Mouse (Mus musculus): Measurements from ENCODE around the gene Gak. TPM values are rescaled to one million over a fixed set of nuclear protein-coding genes. Genes with fewer than 3 reads are reported as not detected.

Gene Gak
- polyA plus RNA-seq, 1 experiment from 2014 or later, result 53.4 TPM

DNA sequence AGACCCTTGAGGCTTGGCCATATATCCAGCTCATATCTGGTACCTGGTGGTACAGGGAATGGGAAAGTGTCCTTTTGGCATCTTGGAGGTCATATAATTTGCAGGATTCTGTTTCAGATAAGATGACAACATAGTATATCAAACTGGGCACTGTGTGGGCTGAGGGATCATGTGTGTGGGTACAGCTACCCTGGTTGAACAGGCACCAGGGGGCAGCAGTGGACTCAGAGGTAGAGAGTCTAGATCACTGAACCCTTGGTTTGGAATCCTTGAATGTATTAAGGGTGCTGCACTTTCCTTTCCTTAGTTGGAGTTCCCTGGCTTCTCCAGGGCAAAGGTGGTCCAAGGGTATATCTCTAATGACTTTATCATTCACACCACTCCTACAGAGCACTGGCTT is 41.2 kb upstream of the Gak start:
- ATAC-seq (ENCODE audit: insufficient read depth, low FRiP score, low TSS enrichment), result 0 out of 2 replicates have a peak, but pooled peaks have one; percentile 29
- Histone ChIP-seq H3K4me2 (ENCODE audit: low read depth) (no peak overlapping the region), H3K36me3 (ENCODE audit: control insufficient read depth, insufficient read depth, low read length) (no peaks in the 10 kb centered on the region; the same call in 1 of the 2 replicates), H3K27me3 (ENCODE audit: control insufficient read depth, insufficient read depth, low read length) (no peaks in the 10 kb centered on the region), H3K4me1 (ENCODE audit: control insufficient read depth, insufficient read depth, low read length) (0 out of 2 replicates have a peak, but pooled peaks cover 2% of the 10 kb centered on the region), H3K9me3 (ENCODE audit: control insufficient read depth, low read length) (no peaks in the 10 kb centered on the region), H3K4me3 (ENCODE audit: low read depth, low read length) (no peak overlapping the region), H3K27ac (ENCODE audit: low read depth, low read length) (no peak overlapping the region), H3K9ac (ENCODE audit: low read length) (no peak overlapping the region)
- peak; percentile 44 for DNase-seq (ENCODE audit: low spot score)

- Histone ChIP-seq H3K9ac (ENCODE audit: low read length) (no peak overlapping the region; the same call in 1 of the 2 replicates), H3K4me2 (ENCODE audit: low read depth) (peak overlapping the region; percentile 59; the same call in 1 of the 2 replicates), H3K9me3 (ENCODE audit: control insufficient read depth, low read length) (no peaks in the 10 kb centered on the region), H3K27ac (ENCODE audit: low read depth, low read length) (no peak overlapping the region), H3K4me1 (ENCODE audit: control insufficient read depth, insufficient read depth, low read length) (0 out of 2 replicates have a peak, but pooled peaks cover 2% of the 10 kb centered on the region), H3K27me3 (ENCODE audit: control insufficient read depth, insufficient read depth, low read length) (no peaks in the 10 kb centered on the region), H3K4me3 (ENCODE audit: low read depth, low read length) (no peak overlapping the region), H3K36me3 (ENCODE audit: control insufficient read depth, insufficient read depth, low read length) (no peaks in the 10 kb centered on the region; the same call in 1 of the 2 replicates)
- 79% methylated on average over 9 of the region's 9 CpGs for WGBS
- no peak; the same call in 1 of the 2 replicates for ATAC-seq (ENCODE audit: insufficient read depth, low FRiP score, low TSS enrichment)
- DNase-seq (ENCODE audit: low spot score), result no peak
These were observed 40.4 kb upstream of the Gak start for GRCm38 (mm10) chr5:108669986-108670385.

GRCm38 (mm10) chr5:108668977-108669936 is 39.7 kb upstream of the Gak start, which contains the start of gene Dgkq:
TSS of gene Dgkq (minus strand) at chr5:108669672.
- DNase-seq (ENCODE audit: low spot score) (peak; percentile 87), ATAC-seq (ENCODE audit: insufficient read depth, low FRiP score, low TSS enrichment) (peak; percentile 87)
- Histone ChIP-seq H3K27ac (ENCODE audit: low read depth, low read length) (peak within 1 kb of the TSS; percentile 53), H3K4me2 (ENCODE audit: low read depth) (peak within 1 kb of the TSS; percentile 59), H3K9ac (ENCODE audit: low read length) (peak within 1 kb of the TSS; percentile 67), H3K4me1 (ENCODE audit: control insufficient read depth, insufficient read depth, low read length) (0 out of 2 replicates have a peak, but pooled peaks cover 2% of the 10 kb centered on the region), H3K36me3 (ENCODE audit: control insufficient read depth, insufficient read depth, low read length) (no peaks in the 10 kb centered on the region; the same call in 1 of the 2 replicates), H3K27me3 (ENCODE audit: control insufficient read depth, insufficient read depth, low read length) (no peaks in the 10 kb centered on the region), H3K4me3 (ENCODE audit: low read depth, low read length) (peak within 1 kb of the TSS; percentile 51), H3K9me3 (ENCODE audit: control insufficient read depth, low read length) (no peaks in the 10 kb centered on the region)
- 7% methylated on average over 43 of the region's 43 CpGs for WGBS

GRCm38 (mm10) chr5:108668387-108668932 is 38.9 kb upstream of the Gak start:
- no peaks in the 10 kb centered on the region; the same call in 1 of the 2 replicates for H3K36me3 ChIP-seq (ENCODE audit: control insufficient read depth, insufficient read depth, low read length)
- H3K27me3 ChIP-seq (ENCODE audit: control insufficient read depth, insufficient read depth, low read length), result no peaks in the 10 kb centered on the region
- DNase-seq (ENCODE audit: low spot score) (no peak), ATAC-seq (ENCODE audit: insufficient read depth, low FRiP score, low TSS enrichment) (no peak)
- H3K9ac ChIP-seq (ENCODE audit: low read length), result peak overlapping the region; percentile 67
- H3K9me3 ChIP-seq (ENCODE audit: control insufficient read depth, low read length), result no peaks in the 10 kb centered on the region
- H3K4me3 ChIP-seq (ENCODE audit: low read depth, low read length), result peak overlapping the region; percentile 51
- H3K4me2 ChIP-seq (ENCODE audit: low read depth), result peak overlapping the region; percentile 59
- H3K27ac ChIP-seq (ENCODE audit: low read depth, low read length), result peak overlapping the region; percentile 53; the same call in 1 of the 2 replicates
- WGBS, result 19% methylated on average over 3 of the region's 3 CpGs
- 0 out of 2 replicates have a peak, but pooled peaks cover 2% of the 10 kb centered on the region for H3K4me1 ChIP-seq (ENCODE audit: control insufficient read depth, insufficient read depth, low read length)

GRCm38 (mm10) chr5:108667370-108667769 is 37.8 kb upstream of the Gak start:
- Histone ChIP-seq H3K4me2 (ENCODE audit: low read depth) (no peak overlapping the region), H3K27me3 (ENCODE audit: control insufficient read depth, insufficient read depth, low read length) (no peaks in the 10 kb centered on the region), H3K4me1 (ENCODE audit: control insufficient read depth, insufficient read depth, low read length) (0 out of 2 replicates have a peak, but pooled peaks cover 2% of the 10 kb centered on the region), H3K36me3 (ENCODE audit: control insufficient read depth, insufficient read depth, low read length) (no peaks in the 10 kb centered on the region; the same call in 1 of the 2 replicates), H3K27ac (ENCODE audit: low read depth, low read length) (no peak overlapping the region), H3K9ac (ENCODE audit: low read length) (no peak overlapping the region), H3K9me3 (ENCODE audit: control insufficient read depth, low read length) (no peaks in the 10 kb centered on the region), H3K4me3 (ENCODE audit: low read depth, low read length) (no peak overlapping the region)
- no peak for DNase-seq (ENCODE audit: low spot score)
- WGBS, result 86% methylated on average over 2 of the region's 2 CpGs
- no peak for ATAC-seq (ENCODE audit: insufficient read depth, low FRiP score, low TSS enrichment)

DNA sequence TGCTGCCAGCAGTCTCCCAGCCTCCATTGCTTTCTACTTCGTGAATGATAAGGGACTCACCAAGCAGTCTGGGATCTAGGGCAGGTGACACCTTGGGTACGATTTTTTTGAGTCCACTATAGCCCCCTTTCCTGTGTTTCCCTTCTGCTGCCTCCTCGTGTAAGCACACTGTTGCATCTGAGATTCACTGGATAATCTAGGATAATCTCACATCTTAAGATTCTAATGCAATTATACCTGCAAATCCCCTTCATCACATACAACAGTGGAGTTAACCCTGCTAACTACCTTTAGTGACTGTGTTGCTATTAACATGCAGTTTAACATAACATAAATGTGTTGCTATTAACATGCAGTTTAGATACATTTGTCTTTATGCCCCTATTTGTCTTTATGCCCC is 35.5 kb upstream of the Gak start:
- Histone ChIP-seq H3K4me2 (ENCODE audit: low read depth) (no peak overlapping the region), H3K9me3 (ENCODE audit: control insufficient read depth, low read length) (no peaks in the 10 kb centered on the region), H3K9ac (ENCODE audit: low read length) (no peak overlapping the region), H3K27ac (ENCODE audit: low read depth, low read length) (no peak overlapping the region), H3K27me3 (ENCODE audit: control insufficient read depth, insufficient read depth, low read length) (no peaks in the 10 kb centered on the region), H3K4me3 (ENCODE audit: low read depth, low read length) (no peak overlapping the region), H3K36me3 (ENCODE audit: control insufficient read depth, insufficient read depth, low read length) (no peaks in the 10 kb centered on the region), H3K4me1 (ENCODE audit: control insufficient read depth, insufficient read depth, low read length) (0 out of 2 replicates have a peak, but pooled peaks cover 2% of the 10 kb centered on the region)
- no peak for ATAC-seq (ENCODE audit: insufficient read depth, low FRiP score, low TSS enrichment)
- WGBS, result 57% methylated on average over 3 of the region's 3 CpGs
- no peak for DNase-seq (ENCODE audit: low spot score)

DNA sequence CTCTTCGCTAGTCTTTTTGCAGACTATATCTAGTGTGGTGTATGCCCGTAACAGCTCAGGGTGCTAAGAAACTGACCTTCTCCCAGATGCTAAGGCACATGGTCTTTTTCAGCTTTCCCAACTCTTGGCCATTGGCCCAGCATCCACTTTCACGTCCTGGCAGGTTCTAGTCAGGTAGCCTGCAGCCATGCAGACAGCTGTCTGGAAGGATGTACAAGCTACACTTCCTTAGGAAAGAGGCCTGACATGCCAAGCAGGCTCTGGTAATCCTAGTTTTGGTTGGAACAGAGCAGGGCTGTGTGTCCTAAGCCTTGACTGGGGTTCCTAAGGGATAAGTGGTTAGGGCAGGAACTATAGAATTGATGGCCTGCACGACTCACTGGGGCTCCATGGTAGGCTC is 33.2 kb upstream of the Gak start:
- Histone ChIP-seq H3K4me3 (ENCODE audit: low read depth, low read length) (no peak overlapping the region), H3K4me1 (ENCODE audit: control insufficient read depth, insufficient read depth, low read length) (peaks cover 7% of the 10 kb centered on the region; the same call in 1 of the 2 replicates), H3K27ac (ENCODE audit: low read depth, low read length) (no peak overlapping the region), H3K36me3 (ENCODE audit: control insufficient read depth, insufficient read depth, low read length) (no peaks in the 10 kb centered on the region), H3K27me3 (ENCODE audit: control insufficient read depth, insufficient read depth, low read length) (no peaks in the 10 kb centered on the region), H3K4me2 (ENCODE audit: low read depth) (no peak overlapping the region), H3K9ac (ENCODE audit: low read length) (no peak overlapping the region), H3K9me3 (ENCODE audit: control insufficient read depth, low read length) (no peaks in the 10 kb centered on the region)
- WGBS, result 91% methylated on average over 4 of the region's 4 CpGs
- no peak for ATAC-seq (ENCODE audit: insufficient read depth, low FRiP score, low TSS enrichment)
- no peak for DNase-seq (ENCODE audit: low spot score)

- Histone ChIP-seq H3K9me3 (ENCODE audit: control insufficient read depth, low read length) (no peaks in the 10 kb centered on the region), H3K27me3 (ENCODE audit: control insufficient read depth, insufficient read depth, low read length) (no peaks in the 10 kb centered on the region), H3K4me1 (ENCODE audit: control insufficient read depth, insufficient read depth, low read length) (peaks cover 7% of the 10 kb centered on the region; the same call in 1 of the 2 replicates), H3K9ac (ENCODE audit: low read length) (peak overlapping the region; percentile 80), H3K4me3 (ENCODE audit: low read depth, low read length) (peak overlapping the region; percentile 57), H3K27ac (ENCODE audit: low read depth, low read length) (no peak overlapping the region), H3K4me2 (ENCODE audit: low read depth) (peak overlapping the region; percentile 80), H3K36me3 (ENCODE audit: control insufficient read depth, insufficient read depth, low read length) (no peaks in the 10 kb centered on the region)
- DNase-seq (ENCODE audit: low spot score), result peak; percentile 91
- ATAC-seq (ENCODE audit: insufficient read depth, low FRiP score, low TSS enrichment), result peak; percentile 99
- WGBS, result 15% methylated on average over 35 of the region's 36 CpGs
These were observed 31.2 kb upstream of the Gak start for GRCm38 (mm10) chr5:108660632-108661268.
